In the genomic region with DNA sequence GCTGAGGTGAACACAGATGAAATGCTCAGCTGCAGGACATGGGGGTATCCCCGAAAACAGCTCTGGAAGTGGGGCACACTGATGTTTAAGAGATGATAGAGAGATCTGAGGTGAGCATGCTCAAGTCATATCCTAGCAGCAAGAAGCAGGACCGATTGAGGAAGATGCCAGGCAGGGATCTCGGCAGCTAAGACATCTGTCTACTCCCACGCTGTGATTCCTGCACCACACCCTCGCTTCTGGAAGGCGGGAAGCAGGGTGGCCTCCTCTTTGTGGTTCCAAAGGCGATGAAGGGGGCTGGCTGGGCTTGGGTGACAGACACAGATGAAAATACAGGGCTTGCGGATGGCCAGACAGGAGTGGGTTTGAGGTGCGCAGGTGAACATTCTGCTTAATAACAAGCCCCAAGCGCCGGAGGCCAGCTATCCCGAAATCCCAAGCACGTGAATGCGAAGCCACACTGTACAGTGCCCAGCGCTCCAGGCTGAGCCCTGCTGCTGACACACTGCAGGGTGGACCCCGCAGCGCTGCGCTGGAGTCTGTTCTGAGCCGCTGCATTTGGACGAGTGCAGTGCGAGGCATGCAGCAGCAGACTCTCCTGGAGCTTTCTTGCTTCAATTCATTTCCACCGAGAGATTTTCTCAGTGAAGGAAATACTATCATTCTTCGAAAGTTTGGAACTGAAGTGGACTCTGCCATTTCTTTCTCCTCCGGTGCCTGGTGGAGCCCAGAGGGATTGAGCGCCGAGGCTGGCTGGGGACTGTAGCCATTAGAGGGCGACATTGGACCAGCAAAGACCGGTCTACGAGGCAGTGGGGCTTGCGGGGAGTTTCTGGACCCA, we compare ENCODE assay signal across 8 mouse cellular contexts.
DNase-seq lines count a peak whose midpoint lies in the region; ATAC-seq lines count a peak whose summit lies in the region.

No protein-coding gene starts in this region.

- ATAC-seq in hematopoietic stem cell, adult 5-6 weeks (replicated peaks in 1 of 2; ENCODE audit: insufficient read depth in 1 of 2, low FRiP score in 2 of 2, low TSS enrichment in 1 of 2, low read depth in 1 of 2, poor library complexity in 2 of 2, severe bottlenecking in 2 of 2): peak; percentile 67 to 86; a peak in 3 of 4 replicates

- peak; percentile 84 to 95 for DNase-seq in adrenal gland, adult (ENCODE audit: inconsistent age in 2 of 2, low spot score in 1 of 2)
- DNase-seq in cerebellum, postnatal 14 days: peak; percentile 92 to 93
- peak; percentile 59 to 82 for DNase-seq in frontal cortex, postnatal 14 days (ENCODE audit: low spot score in 2 of 2)
- DNase-seq in layer of hippocampus, adult 9-10 months (ENCODE audit: low spot score): peak; percentile 64
- peak; percentile 85 for DNase-seq in lung, postnatal 10 days
- DNase-seq in retina, postnatal 7 days (ENCODE audit: low read depth, low spot score): peak; percentile 61
- DNase-seq in MN1 (ENCODE audit: low spot score): no peak
